Mouse (Mus musculus) embryonic facial prominence, embryonic 14.5 days (tissue): ENCODE measurements at regions not wholly inside any gene's neighbourhood (a gene's known extent, or its start where the extent isn't known, plus 50 kb on each side); places are given as distances from the start of the nearest gene placed in this dataset.
A peak's percentile ranks its signal among the peaks of the same experiment; 100 is the strongest.

ENCODE experiments used
- ATAC-seq: fragments of 200-750 bp; cut with Nextera tagmentation; 2 replicates; pipeline ENCODE4 v1.8.0; 2017; ENCODE audit warnings: low read depth, moderate number of reproducible peaks, moderate TSS enrichment
- DNase-seq: peaks from one replicate; pipeline ENCODE4 v3.0.0-alpha.2; 2015; ENCODE audit warnings: low spot score
- H3K27ac ChIP-seq: fragments of 300-500 bp; sonication (generic); replicated peaks from 2 replicates; pipeline ENCODE4 v1.5.1; 2014; ENCODE audit warnings: low read depth, mild to moderate bottlenecking, low read length, moderate library complexity
- H3K27me3 ChIP-seq: fragments of 300-500 bp; sonication (generic); replicated peaks from 2 replicates; pipeline ENCODE4 v1.6.1; 2014; ENCODE audit warnings: low read length; ENCODE audit not compliant: control insufficient read depth, insufficient read depth
- H3K36me3 ChIP-seq: fragments of 300-500 bp; sonication (generic); 2 replicates; pipeline ENCODE4 v1.6.1; 2014; ENCODE audit warnings: low read length, mixed read lengths; ENCODE audit not compliant: control insufficient read depth, insufficient read depth
- H3K4me1 ChIP-seq: fragments of 300-500 bp; sonication (generic); 2 replicates; pipeline ENCODE4 v1.6.1; 2014; ENCODE audit warnings: antibody characterized with exemption, low read length; ENCODE audit not compliant: control insufficient read depth, insufficient read depth
- H3K4me2 ChIP-seq: fragments of 300-500 bp; sonication (generic); 2 replicates; pipeline ENCODE4 v1.6.1; 2014; ENCODE audit warnings: low read depth, mild to moderate bottlenecking, low read length, moderate library complexity, mixed read lengths
- H3K4me3 ChIP-seq: fragments of 300-500 bp; sonication (generic); 2 replicates; pipeline ENCODE4 v1.5.1; 2014; ENCODE audit warnings: low read depth, mild to moderate bottlenecking, low read length
- H3K9ac ChIP-seq: fragments of 300-500 bp; sonication (generic); 2 replicates; pipeline ENCODE4 v1.6.1; 2014; ENCODE audit warnings: low read depth, mild to moderate bottlenecking, low read length, moderate library complexity, mixed read lengths
- H3K9me3 ChIP-seq: fragments of 300-500 bp; sonication (generic); 2 replicates; pipeline ENCODE4 v1.6.1; 2016; ENCODE audit warnings: low read length; ENCODE audit not compliant: control insufficient read depth
- WGBS: fragments of 180-500 bp; shearing (Covaris S2); extraction: QIAGEN DNeasy Blood & Tissue Kit; methylation state at CpG from one replicate; pipeline ENCODE4 v1.1.7; 2014; 5-methylcytosine and 5-hydroxymethylcytosine counted together

- H3K4me3 ChIP-seq = no peak overlapping the region
- H3K9ac ChIP-seq = no peak overlapping the region
- ATAC-seq = no peak
- no peaks in the 10 kb centered on the region for H3K27me3 ChIP-seq
- H3K9me3 ChIP-seq = no peaks in the 10 kb centered on the region
- WGBS = 41% methylated on average over 6 of the region's 6 CpGs
- H3K4me1 ChIP-seq = peaks cover 3% of the 10 kb centered on the region; the same call in 1 of the 2 replicates
- H3K36me3 ChIP-seq = no peaks in the 10 kb centered on the region
- no peak overlapping the region for H3K4me2 ChIP-seq
- no peak overlapping the region for H3K27ac ChIP-seq
- peak; percentile 30 for DNase-seq
Measured at GRCm38 (mm10) chr3:38045523-38045922, 321.2 kb upstream of the Gm5148 start.

- Histone ChIP-seq H3K4me2 (no peak overlapping the region), H3K9me3 (no peaks in the 10 kb centered on the region), H3K27ac (no peak overlapping the region), H3K4me1 (peaks cover 3% of the 10 kb centered on the region; the same call in 1 of the 2 replicates), H3K9ac (no peak overlapping the region), H3K36me3 (no peaks in the 10 kb centered on the region), H3K27me3 (no peaks in the 10 kb centered on the region), H3K4me3 (no peak overlapping the region)
- DNase-seq (no peak), ATAC-seq (no peak)
- 63% methylated on average over 7 of the region's 7 CpGs for WGBS
Measured at GRCm38 (mm10) chr3:38044338-38044737, 320.0 kb upstream of the Gm5148 start.

GRCm38 (mm10) chr3:38042614-38043013 is 318.3 kb upstream of the Gm5148 start:
- 36% methylated on average over 6 of the region's 6 CpGs for WGBS
- no peaks in the 10 kb centered on the region for H3K9me3 ChIP-seq
- H3K27ac ChIP-seq = no peak overlapping the region
- no peaks in the 10 kb centered on the region for H3K27me3 ChIP-seq
- ATAC-seq (no peak), DNase-seq (peak; percentile 38)
- H3K4me1 ChIP-seq = 0 out of 2 replicates have a peak, but pooled peaks cover 3% of the 10 kb centered on the region
- no peak overlapping the region for H3K4me2 ChIP-seq
- H3K9ac ChIP-seq = no peak overlapping the region
- no peaks in the 10 kb centered on the region for H3K36me3 ChIP-seq
- H3K4me3 ChIP-seq = no peak overlapping the region

GRCm38 (mm10) chr3:38036131-38036530 is 311.8 kb upstream of the Gm5148 start:
- no peak for ATAC-seq
- H3K4me3 ChIP-seq = no peak overlapping the region
- no peaks in the 10 kb centered on the region for H3K9me3 ChIP-seq
- H3K27ac ChIP-seq = no peak overlapping the region
- H3K36me3 ChIP-seq = no peaks in the 10 kb centered on the region
- H3K4me2 ChIP-seq = no peak overlapping the region
- H3K27me3 ChIP-seq = no peaks in the 10 kb centered on the region
- DNase-seq = no peak
- no peak overlapping the region for H3K9ac ChIP-seq
- no peaks in the 10 kb centered on the region for H3K4me1 ChIP-seq

- Histone ChIP-seq H3K4me3 (no peak overlapping the region), H3K4me2 (no peak overlapping the region), H3K9me3 (no peaks in the 10 kb centered on the region), H3K27ac (no peak overlapping the region), H3K9ac (no peak overlapping the region), H3K27me3 (no peaks in the 10 kb centered on the region), H3K36me3 (no peaks in the 10 kb centered on the region), H3K4me1 (no peaks in the 10 kb centered on the region)
- DNase-seq (peak; percentile 38), ATAC-seq (no peak)
- 50% methylated on average over 3 of the region's 3 CpGs for WGBS
Measured at GRCm38 (mm10) chr3:38034138-38034537, 309.8 kb upstream of the Gm5148 start.

- ATAC-seq (peak; percentile 77), DNase-seq (peak; percentile 72)
- H3K9ac ChIP-seq = no peak overlapping the region
- H3K9me3 ChIP-seq = peaks cover 5% of the 10 kb centered on the region; the same call in 1 of the 2 replicates
- no peak overlapping the region for H3K4me3 ChIP-seq
- peak overlapping the region; percentile 76 for H3K27ac ChIP-seq
- no peak overlapping the region for H3K4me2 ChIP-seq
- no peaks in the 10 kb centered on the region for H3K27me3 ChIP-seq
- peaks cover 16% of the 10 kb centered on the region for H3K4me1 ChIP-seq
- 41% methylated on average over 1 of the region's 1 CpGs for WGBS
- no peaks in the 10 kb centered on the region for H3K36me3 ChIP-seq
Measured at GRCm38 (mm10) chr3:38014768-38015167, 290.5 kb upstream of the Gm5148 start.

GRCm38 (mm10) chr3:38009168-38009567 is 284.9 kb upstream of the Gm5148 start:
- Histone ChIP-seq H3K4me3 (no peak overlapping the region), H3K27ac (no peak overlapping the region), H3K27me3 (no peaks in the 10 kb centered on the region), H3K9ac (no peak overlapping the region), H3K36me3 (no peaks in the 10 kb centered on the region), H3K4me2 (no peak overlapping the region), H3K4me1 (peaks cover 9% of the 10 kb centered on the region), H3K9me3 (no peaks in the 10 kb centered on the region)
- 25% methylated on average over 4 of the region's 4 CpGs for WGBS
- ATAC-seq = peak; percentile 44; the same call in 1 of the 2 replicates
- no peak for DNase-seq

- WGBS = 72% methylated on average over 7 of the region's 7 CpGs
- ATAC-seq (no peak), DNase-seq (no peak)
- Histone ChIP-seq H3K27ac (no peak overlapping the region), H3K4me3 (no peak overlapping the region), H3K9ac (no peak overlapping the region), H3K36me3 (no peaks in the 10 kb centered on the region), H3K9me3 (no peaks in the 10 kb centered on the region), H3K27me3 (no peaks in the 10 kb centered on the region), H3K4me2 (no peak overlapping the region), H3K4me1 (peaks cover 9% of the 10 kb centered on the region)
Measured at GRCm38 (mm10) chr3:38008321-38008720, 284.0 kb upstream of the Gm5148 start.

GRCm38 (mm10) chr3:38007626-38008025 is 283.3 kb upstream of the Gm5148 start:
- no peak overlapping the region for H3K27ac ChIP-seq
- no peak overlapping the region for H3K4me2 ChIP-seq
- no peaks in the 10 kb centered on the region for H3K36me3 ChIP-seq
- no peak overlapping the region for H3K4me3 ChIP-seq
- H3K27me3 ChIP-seq = no peaks in the 10 kb centered on the region
- no peak for DNase-seq
- no peak for ATAC-seq
- H3K9ac ChIP-seq = no peak overlapping the region
- WGBS = 75% methylated on average over 1 of the region's 1 CpGs
- H3K4me1 ChIP-seq = peaks cover 9% of the 10 kb centered on the region
- no peaks in the 10 kb centered on the region for H3K9me3 ChIP-seq
